Mouse (Mus musculus) right cerebral cortex, postnatal 14 days (tissue): Measurements from ENCODE around the gene Jaml.

Experiments used
- DNase-seq: peaks from one replicate; pipeline ENCODE4 v3.0.0; 2022

Jaml gene

DNA sequence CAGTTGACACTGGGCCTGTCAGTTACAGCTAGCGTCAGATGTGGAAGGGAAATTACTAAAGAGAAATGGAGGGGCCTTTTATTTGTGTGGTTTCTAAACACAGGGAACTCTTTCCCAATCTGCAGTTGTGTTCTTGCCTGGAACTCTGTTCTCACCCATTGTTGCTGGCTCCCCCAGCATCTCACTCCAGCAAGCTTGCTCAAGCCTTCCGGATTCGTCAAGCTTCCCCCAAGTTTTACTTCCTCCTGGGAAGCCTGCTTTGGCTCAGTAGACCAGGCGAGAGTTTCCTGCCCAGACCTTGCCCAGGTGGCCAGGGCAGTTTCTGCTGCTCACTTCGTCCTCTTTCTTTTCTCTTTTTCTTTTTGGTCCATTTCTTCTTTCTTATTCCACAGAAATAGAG is 5.6 kb downstream of the Jaml start:
- DNase-seq: no peak

DNA sequence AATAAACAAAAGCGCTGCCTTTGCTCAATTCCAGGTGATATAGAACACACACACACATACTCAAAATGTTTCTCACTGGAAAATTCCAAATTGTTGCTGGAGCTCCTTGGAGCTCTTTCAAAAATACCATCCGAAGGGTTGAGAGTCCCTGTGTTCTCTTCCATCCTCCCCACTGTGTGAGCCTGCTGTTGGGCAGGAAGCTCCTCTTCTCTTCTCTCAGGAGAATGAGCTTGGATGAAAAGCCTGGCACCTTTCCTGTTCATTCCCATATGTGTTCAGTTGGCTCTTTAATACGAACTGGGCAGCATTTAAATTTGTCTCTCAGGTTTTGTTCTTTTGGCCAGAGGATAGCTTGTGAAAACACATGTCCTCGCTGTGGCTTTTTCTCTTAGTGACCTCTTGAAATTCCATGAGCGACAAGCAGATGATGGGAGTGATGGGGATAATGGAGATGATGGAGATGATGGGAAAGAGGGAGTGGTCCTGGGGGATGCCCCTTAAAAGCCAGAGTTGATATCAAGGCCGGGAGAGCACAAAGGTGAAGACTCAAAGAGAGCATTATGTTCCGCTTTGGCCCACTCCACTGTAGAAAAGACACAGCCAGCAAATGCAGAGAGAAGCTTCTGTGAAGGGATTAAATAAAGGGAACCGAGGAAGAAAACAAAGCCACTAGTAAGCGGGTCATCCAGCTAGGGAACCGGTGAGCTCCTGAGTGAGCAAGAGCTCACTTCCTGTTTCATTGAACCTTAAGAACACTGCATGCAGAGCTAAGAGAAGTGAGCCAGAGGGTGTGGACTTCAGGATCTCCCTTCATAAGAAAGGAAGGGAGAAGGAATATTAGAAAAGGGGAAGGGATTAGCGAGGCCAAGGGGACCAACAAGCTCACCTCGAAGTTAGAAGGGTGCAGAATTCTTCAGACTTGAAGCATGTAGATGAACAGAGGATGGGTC is 7.0 kb downstream of the Jaml start:
- no peak for DNase-seq

DNA sequence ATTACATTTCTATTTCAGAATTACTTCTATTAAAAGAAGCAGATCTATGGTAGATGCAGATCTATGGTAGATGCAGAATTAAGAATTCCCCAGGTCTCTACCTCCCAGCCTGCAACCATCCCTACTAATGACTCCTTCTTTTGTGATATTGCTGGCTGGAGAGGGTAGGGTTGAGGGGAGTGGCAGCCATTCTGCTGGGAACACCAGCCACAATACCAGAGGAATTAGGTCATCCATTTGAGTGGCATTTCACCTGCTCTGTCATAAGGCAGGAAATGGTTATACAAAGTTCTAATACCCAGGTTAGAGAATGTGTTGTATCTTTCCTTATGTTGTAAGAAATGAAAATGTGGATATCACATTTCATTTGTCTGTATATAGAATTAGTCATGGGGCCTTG is 9.1 kb downstream of the Jaml start:
- no peak for DNase-seq

DNA sequence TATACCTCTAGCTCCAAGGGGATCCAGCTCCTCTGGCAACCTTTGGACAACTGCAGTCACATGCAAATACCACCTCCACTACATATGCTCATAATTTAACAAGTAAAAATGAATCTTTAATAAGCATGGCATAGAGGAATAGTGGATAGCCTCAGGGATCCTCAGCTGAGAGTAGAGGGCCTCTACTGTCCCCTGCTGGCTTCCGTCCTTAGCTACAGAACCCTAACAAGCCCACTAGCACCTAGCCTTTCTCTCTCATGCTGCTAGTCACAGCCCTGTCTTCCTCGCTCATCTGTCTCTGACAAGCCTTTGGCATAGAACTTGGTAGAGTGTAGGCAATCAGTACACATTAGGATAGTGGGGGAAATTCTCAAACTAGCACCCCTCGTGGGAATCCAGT is 11.8 kb downstream of the Jaml start:
- DNase-seq: no peak

DNA sequence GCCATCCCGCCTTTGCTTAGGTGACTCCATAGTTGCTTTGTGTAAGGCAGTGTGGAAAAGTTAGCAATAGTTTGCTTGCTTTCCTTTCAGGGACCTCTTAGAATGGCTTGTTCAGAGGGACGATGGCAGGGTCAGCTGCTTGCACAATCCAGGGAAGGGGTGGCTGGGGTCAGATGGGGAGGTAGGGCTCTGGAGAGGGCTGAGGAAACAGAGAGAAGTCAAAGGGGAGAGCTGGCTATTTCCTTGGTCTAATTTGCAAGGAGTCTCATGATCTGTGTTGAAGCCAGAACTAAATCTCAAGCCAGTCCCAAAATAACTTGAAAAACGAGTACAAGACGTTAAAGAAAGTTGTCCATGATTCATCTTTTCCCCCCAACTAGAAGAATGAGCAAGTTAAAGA is 13.7 kb downstream of the Jaml start:
- DNase-seq: no peak

DNA sequence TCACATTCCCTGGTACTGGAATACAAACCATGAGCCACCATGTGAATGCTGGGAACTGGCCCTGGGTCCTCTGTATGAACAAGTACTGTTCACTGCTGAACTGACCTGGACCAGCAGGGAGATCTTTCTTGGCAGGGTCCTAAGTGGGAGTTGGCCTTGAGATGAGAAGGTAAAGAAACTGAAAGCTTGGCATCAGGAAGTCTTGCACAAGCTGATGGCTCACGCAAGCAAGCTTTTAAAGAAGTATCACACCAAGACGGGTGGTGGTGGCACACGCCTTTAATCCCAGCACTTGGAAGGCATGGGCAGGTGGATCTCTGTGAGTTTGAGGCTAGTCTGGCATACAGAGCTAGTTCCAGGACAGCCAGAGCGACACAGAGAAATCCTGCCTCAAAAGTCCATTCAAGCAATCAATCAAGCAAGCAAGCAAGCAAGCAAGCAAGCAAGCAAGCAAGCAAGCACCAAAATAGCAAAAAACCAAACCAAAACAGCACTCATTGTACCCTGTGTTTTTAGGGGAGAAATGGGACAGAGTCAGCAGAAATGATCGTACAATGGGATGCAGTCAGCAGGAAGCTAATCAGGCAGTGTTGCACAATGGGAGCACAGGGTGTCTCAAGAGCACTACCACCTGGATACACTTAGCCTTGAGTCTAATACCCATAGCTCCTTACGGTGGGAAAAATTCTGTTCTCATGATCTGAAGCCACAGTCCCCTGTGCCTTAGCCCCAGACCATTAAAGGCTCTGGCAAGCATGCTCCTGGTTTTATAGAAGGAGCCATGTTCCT is 16.4 kb downstream of the Jaml start:
- DNase-seq: no peak

DNA sequence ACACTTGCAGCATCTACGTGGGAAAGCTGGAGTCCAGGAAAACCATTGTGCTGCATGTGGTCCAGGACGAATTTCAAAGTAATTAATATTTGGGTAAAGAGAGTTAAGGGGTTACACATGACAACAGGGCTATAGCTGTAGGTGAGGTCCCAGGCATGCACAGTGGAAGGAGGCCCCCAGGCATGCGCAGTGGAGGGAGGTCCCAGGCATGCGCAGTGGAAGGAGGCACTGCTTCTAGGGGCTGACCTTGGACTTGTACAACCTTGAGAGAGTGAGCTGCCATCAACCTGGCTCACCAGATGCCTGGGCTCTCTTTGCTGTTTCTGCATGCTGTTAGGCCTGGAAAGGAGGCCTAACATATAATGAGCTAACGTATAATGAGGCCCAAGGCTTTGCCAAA is 18.9 kb downstream of the Jaml start:
- DNase-seq: no peak

DNA sequence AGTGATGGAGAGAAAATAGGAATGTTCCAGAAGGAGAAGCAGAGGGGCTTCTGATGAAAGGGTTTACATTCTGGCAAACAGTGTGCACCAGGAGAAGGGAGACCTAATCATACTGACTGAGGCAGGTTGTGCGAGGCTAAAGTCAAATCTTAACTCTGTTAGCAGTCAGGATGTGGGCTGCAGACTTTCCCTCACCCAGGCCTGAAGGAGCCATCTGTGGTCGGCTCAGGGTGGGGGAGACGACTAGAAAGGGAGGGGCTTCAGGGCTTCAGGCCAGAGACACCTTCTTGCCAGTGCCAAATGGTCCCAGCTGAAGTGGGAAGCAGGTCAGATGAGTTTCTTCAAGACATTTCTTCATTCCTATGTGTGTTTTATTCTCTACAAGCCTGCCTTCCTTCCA is 19.4 kb downstream of the Jaml start:
- no peak for DNase-seq

DNA sequence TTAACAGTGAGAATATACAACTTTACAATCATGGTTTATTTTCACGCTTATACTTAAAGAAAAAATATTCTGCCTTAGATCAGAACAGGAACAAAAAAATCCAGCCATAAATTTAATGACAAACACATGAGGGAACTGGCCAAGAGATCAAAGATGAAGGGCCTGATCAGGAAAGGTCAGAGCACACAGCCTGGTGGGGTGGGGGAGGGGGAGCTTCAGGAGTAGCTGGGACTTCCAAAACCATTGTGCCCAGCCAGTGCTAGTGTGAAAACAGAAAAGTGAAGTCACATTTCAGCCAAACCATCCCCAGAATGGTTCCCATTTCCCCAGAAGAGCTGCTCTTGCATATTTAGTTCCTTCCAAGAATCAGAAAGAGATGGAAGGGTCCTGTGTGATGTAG is 23.5 kb downstream of the Jaml start:
- DNase-seq: no peak

DNA sequence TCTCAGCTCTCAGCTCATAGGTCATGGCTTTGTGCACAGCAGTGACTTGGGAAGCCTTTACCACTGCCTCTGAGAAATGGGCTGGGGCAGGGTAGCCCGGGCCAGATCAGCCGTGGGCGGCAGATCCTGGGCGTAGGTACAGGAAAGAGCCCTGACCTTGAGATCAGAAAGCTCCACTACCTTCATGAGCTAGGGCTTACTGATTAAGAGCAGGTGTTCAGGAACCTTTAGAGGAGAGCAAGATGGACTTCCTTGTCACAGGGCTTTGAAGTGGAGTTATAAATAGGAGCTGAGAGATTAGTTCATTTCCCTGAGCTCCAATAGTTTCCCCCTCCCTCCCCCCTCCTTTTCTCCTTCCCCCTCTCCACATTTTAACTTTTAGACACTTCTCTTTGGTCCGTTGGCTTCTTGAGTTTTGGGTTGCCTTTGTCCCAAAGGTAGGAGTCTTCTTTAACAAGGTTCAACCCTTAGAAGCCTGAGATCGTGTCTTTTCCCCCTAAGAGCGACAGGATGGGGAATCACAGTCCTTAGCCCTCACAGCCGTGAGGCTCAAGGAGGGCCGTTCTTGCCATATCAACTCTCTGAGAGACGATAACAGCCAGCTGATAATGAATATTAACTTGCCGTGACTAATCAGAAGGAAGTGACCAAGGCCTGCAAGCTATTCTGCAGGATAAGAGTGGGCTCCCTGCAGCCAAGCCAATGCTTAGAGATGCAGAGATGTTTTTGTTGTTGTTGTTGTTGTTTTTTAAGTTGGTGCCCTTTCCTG is 24.4 kb downstream of the Jaml start:
- DNase-seq: no peak

DNA sequence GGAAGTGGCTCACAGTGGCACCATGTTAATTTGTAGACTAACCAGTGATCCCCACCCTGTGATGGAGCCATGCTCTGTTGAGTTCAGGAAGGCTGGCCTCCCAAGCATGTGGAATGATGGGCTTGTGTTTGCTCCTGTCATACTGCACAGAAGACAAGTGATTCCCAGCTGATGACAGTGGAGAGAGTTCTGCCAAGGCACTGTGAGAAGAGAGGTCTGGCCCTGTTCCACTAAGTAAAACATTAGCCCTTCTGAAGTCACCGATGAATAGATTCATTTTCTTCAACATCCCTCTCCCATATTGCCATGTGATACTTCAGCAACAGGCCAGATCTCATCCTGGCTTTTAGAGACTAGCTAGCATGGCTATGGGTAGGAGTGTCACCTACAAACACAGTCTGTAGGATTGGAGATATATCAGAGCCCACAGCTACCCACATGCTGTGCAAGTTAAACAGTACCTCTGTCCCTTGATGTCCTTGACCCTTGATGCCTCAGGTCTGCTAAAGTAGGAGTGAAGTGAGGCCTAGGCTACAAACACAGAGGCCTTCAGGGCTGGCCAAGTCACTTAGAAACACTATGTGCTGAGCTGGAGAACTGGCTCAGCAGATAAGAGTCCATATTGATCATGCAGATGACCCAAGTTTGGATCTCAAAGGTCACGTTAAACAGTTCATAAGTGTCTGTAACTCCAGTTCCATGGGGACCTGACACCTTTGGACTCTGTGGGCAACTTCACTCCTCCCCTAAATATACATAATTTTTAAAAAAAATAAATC is 26.8 kb downstream of the Jaml start:
- no peak for DNase-seq

DNA sequence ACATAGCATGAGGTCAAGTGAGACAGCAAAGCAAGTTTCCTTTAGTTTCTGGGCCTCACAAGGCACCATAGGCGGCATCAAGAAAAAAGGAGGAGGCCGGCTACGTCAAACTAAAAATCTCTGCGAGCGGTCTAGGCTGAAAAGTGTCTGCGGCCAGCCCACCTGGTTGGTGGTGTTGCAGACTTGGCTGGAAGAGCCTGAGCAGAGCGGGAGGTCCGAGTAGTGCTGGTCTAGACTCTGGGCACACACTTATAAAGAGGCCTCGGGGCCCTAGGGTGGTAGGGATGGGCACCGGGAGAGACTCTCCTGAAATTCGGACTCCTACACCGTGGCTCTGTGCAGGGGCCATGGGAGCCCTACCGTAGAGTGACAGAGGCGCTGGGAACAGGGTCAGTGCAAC is 36.7 kb downstream of the Jaml start:
- peak; percentile 59 for DNase-seq

DNA sequence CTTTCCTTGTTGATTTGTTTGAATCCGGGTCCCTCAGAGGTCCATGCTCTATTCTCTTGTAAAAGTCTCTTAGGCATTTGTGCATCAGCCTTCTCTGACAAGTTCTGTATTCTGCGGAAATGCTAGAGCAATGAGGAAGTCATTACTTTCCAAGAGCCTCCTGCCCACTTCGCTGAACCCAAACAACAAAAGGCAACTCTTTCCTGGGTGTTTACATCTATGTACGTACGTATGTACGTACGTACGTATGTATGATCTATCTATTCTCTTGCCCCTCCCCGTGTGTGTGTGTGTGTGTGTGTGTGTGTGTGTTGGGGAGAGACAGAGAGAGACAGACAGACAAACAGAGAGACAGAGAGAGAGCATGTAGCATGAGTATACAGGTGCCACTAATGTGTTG is 37.8 kb downstream of the Jaml start:
- DNase-seq: no peak

DNA sequence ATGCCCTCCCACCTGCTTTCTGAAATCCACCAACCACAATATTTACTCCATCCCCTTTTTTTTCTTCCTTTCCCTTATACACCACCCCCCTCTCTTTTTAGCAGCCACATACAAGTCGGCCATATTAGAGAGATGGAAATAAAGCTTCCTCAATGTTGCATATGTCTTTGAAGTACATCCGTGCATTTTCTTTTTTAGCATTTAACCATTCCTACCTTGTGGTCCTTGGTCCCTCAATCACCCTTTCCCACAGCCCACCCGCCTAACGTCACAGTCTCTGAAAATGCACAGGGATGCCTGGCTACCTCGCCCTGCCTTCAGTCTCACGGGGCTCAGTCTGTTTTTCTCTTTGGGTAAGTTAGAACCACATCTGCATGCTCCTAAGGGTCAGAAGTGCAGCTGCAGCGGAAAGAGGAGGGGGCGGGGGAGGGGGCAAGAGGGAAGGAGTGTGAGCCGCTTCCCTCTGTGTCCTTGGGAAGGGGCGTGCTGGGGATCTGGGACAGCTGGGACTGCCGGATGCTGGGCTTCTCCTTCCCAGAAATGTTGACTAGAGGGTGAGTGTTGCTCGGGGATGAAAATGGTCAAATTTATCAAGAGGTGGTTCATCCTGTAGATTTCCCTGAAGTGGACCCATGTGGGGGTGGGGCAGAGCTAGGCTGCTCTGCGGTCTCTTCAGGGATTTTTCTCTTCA is 38.9 kb downstream of the Jaml start, which contains the start of gene Scn2b:
Gene Scn2b (plus strand): TSS at position 42 of the 691 bp plus-strand sequence.
- DNase-seq: no peak

DNA sequence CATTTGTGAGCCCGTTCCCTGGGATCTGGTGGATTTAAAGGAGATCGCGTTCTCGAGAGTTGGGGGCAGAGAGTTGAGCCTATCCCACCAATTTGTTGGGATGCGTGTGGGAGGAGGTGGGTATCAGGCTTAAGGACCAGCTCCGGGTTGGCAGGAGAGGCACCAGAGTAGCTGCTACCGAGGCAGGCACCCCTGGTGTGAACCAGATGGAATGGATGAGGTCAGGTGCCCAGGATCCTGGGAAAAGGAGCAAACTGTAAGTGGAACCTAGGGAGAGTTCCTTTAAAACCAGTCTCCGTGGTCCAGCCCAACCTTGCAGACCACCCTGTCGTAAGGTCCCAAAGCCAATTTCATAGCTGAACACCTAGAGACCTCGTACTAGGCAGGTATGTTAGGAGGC is 39.6 kb downstream of the Jaml start:
- no peak for DNase-seq

DNA sequence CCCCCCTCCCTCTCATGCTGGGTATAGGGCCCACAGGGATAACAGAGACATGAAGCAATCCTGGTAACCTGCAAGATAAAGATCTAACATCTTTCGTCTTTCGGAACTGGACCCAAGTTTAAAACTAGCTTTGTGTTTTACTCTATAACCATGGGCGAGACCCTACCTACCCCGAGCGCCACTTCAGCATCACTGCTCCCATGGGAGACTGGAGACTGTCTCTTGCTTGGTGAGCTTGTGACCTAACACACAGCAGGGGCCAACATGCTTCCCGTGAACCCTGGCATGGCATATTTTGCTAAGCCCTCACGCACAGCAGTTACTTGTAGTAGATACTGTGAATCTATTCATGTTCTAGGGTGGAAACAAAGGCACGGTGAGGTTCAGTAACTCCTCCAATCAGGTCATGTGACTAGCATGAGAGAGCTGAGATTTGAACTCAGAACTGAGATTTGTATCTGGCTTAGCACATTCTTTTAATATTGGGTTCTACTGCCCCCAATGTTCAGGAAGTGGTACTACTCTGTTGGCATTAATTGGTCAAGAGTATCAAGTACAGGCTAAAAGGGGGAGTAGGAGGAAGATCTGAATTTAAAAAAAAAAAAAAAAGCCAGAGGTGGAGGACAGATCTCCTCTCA is 40.5 kb downstream of the Jaml start:
- DNase-seq: no peak

DNA sequence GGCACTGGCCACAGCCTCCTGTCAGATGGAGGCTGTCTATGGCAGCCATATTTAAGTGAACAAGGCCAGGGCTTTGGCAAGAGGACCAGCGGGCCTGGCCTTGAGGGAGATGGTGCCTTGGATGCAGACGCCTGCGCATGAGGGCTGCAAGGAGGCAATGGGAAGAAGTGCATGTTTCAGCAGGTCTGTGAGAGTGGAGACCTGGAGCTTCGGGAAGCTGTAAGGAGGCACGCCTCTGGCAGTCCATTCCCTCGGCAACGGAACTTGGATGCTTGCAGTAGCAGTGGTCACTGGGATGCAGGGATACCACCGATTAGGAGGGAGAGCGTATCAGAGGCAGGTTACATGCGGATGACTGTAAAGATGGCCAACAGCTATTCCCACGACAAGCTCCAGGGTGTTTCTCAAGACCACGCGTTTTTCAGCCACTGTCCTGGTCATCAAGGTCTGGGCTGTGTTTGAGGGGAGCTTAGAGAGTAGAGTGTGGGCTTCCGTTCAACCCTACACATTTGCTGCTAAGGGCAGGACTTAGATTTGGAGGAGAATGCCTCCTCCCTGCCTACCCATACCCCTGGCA is 41.1 kb downstream of the Jaml start:
- no peak for DNase-seq

DNA sequence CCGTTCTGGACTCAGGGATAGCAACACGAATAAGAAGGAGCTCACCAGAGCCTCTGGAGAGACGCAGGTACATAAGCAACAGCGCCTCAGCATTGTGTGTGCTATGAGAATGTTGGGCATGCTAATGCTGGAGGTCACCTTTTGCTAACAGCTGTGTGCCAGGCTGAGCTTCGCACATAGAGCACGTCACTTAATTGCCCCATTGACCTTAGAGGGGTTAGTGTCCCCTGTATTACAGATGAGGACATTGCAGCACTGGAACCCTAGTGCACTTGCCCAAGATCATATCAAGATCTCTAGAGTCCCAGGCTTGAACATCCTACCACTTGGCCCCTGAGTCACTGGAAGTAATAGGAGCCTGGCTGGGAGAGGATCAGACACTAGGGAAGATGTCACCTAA is 41.6 kb downstream of the Jaml start:
- DNase-seq: no peak

DNA sequence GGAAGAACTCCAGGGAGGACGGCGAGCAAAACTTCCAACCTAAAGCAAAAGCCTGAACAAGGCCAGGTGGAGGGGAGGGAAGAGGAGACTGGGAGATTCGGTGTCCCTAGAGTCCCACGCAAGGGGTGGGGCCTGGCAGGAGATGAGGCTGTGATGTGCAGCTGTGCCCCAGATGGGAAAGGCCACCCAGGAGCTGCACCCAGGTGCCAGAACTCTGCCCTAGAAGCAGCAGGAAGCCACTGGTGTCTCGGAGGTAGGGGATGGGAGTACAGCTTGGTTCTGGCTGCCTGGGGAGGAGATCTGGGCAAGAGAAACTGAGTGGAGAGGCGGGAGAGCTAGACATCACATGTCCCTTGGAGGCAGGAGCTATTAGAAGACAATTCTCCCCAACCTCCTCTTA is 42.0 kb downstream of the Jaml start:
- DNase-seq: no peak

DNA sequence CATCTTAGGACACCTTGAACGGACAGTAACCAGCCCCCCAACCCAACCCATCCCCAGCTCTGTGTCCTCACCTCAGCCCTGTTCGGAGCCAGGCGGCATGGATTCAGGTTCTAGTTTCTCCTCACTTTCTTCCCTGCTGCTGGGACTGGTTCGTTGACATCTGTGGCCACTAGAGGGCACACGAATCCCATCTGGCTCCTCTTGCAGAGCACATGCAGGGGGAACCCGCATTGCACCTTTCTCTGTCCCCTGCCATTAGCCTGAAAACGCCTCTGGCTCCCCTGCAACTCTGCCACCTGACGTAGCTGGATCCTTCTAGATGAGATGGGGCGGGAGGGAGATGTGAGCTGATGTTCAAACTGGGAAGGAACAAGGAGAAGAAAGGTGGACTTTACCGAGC is 42.8 kb downstream of the Jaml start:
- peak; percentile 78 for DNase-seq

DNA sequence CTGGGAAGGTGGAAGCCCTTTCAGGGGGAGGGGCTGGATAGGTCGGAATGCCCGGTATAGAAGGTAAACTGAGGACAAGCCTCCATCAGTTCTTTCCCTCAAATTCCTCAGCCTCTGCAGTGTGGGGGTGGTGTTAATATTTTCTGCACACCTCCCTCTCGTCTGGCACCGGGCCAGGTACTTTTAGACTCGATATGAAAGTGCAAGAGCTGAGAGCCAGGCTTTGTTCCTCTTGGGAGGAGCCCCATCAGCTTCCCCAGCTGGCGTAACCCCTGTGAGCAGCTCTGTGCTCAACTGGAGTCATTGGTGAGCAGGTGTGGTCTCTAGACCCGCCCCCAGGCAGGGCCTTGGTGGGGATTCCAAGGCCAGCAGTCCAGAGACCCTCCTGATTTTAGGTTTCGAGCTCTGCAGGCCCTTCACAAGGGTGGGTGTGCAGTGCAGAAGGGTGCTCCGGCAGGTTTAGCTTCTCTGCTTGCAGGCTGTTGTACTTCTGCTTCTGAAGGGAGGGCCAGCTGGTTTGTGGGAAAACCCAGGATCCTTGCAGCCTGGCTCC is 43.3 kb downstream of the Jaml start:
- DNase-seq: peak; percentile 79
